Mouse (Mus musculus) midbrain, postnatal 0 days (tissue): Measurements from ENCODE around the gene Plin4. TPM values are rescaled to one million over a fixed set of nuclear protein-coding genes. Genes with fewer than 3 reads are reported as not detected.
A peak's percentile ranks its signal among the peaks of the same experiment; 100 is the strongest.

Source experiments
- ATAC-seq: fragments of 200-750 bp; cut with Nextera tagmentation; 2 replicates; pipeline ENCODE4 v1.8.0; 2017; ENCODE audit warnings: moderate number of reproducible peaks, mild to moderate bottlenecking, moderate TSS enrichment, moderate library complexity; ENCODE audit not compliant: low FRiP score
- DNase-seq: peaks from one replicate; pipeline ENCODE4 v3.0.0-alpha.2; 2015; ENCODE audit warnings: low spot score
- H3K27ac ChIP-seq: fragments of 300-500 bp; sonication (generic); 2 replicates; pipeline ENCODE4 v1.5.1; 2014; ENCODE audit warnings: low read depth, mild to moderate bottlenecking, low read length, mixed read lengths
- H3K27me3 ChIP-seq: fragments of 300-500 bp; sonication (generic); 2 replicates; pipeline ENCODE4 v1.6.1; 2014; ENCODE audit warnings: low read length, control low read depth, mixed read lengths; ENCODE audit not compliant: insufficient read depth
- H3K36me3 ChIP-seq: fragments of 300-500 bp; sonication (generic); 2 replicates; pipeline ENCODE4 v1.6.1; 2014; ENCODE audit warnings: low read length, control low read depth, mixed read lengths; ENCODE audit not compliant: insufficient read depth
- H3K4me1 ChIP-seq: fragments of 300-500 bp; sonication (generic); 2 replicates; pipeline ENCODE4 v1.6.1; 2014; ENCODE audit warnings: mild to moderate bottlenecking, control low read depth, antibody characterized with exemption, low read length, mixed read lengths; ENCODE audit not compliant: insufficient read depth
- H3K4me2 ChIP-seq: fragments of 300-500 bp; sonication (generic); 2 replicates; pipeline ENCODE4 v1.6.1; 2014; ENCODE audit warnings: low read depth, mild to moderate bottlenecking, low read length, mixed read lengths; ENCODE audit not compliant: poor library complexity, severe bottlenecking
- H3K4me3 ChIP-seq: fragments of 300-500 bp; sonication (generic); 2 replicates; pipeline ENCODE4 v1.5.1; 2014; ENCODE audit warnings: low read depth, mild to moderate bottlenecking, low read length, moderate library complexity
- H3K9ac ChIP-seq: fragments of 300-500 bp; sonication (generic); replicated peaks from 2 replicates; pipeline ENCODE4 v1.6.1; 2014; ENCODE audit warnings: mild to moderate bottlenecking, low read length, moderate library complexity, mixed read lengths; ENCODE audit not compliant: poor library complexity, severe bottlenecking
- H3K9me3 ChIP-seq: fragments of 300-500 bp; sonication (generic); 2 replicates; pipeline ENCODE4 v1.6.1; 2016; ENCODE audit warnings: low read length, control low read depth
- CTCF ChIP-seq: IDR thresholded peaks from 2 replicates; pipeline ENCODE4 v1.5.1; 2016; ENCODE audit warnings: antibody characterized with exemption, mild to moderate bottlenecking
- WGBS: fragments of 180-500 bp; shearing (Covaris S2); extraction: QIAGEN DNeasy Blood & Tissue Kit; methylation state at CpG from one replicate; pipeline ENCODE4 v1.1.7; 2014; 5-methylcytosine and 5-hydroxymethylcytosine counted together
- polyA plus RNA-seq: library from polyadenylated mRNA; unstranded; fragments of >200 nt; fragmentation: Nextera tagmentation; extraction: Ambion mirVana; gene quantifications from 2 replicates; pipeline ENCODE4 v1.2.1, GENCODE M21; 2015
- total RNA-seq: library from RNA; depleted of rRNA; stranded (reverse); fragments of >200 nt; gene quantifications from 2 replicates; pipeline ENCODE4 v1.2.3, GENCODE M21; 2014

Plin4 gene
- total and polyA plus RNA-seq, 2 experiments from 2014 or later = 0.04 to 0.55 TPM

GRCm38 (mm10) chr17:56147420-56147819, 37.8 kb upstream of the Plin4 start:
- no peak overlapping the region for H3K4me3 ChIP-seq
- 0 out of 2 replicates have a peak, but pooled peaks cover 7% of the 10 kb centered on the region for H3K27me3 ChIP-seq
- H3K9me3 ChIP-seq = no peaks in the 10 kb centered on the region
- no peak overlapping the region for H3K27ac ChIP-seq
- no peak for DNase-seq
- no peak overlapping the region for H3K9ac ChIP-seq
- no peaks in the 10 kb centered on the region for H3K36me3 ChIP-seq
- H3K4me2 ChIP-seq = no peak overlapping the region
- H3K4me1 ChIP-seq = peaks cover 12% of the 10 kb centered on the region; the same call in 1 of the 2 replicates
- ATAC-seq = no peak
- no peak for TF ChIP-seq CTCF
- 60% methylated on average over 12 of the region's 12 CpGs for WGBS

GRCm38 (mm10) chr17:56146131-56146530, 36.5 kb upstream of the Plin4 start:
- no peak for DNase-seq
- TF ChIP-seq CTCF = no peak
- peaks cover 19% of the 10 kb centered on the region; the same call in 1 of the 2 replicates for H3K4me1 ChIP-seq
- WGBS = 22% methylated on average over 9 of the region's 9 CpGs
- no peak overlapping the region for H3K27ac ChIP-seq
- H3K27me3 ChIP-seq = 0 out of 2 replicates have a peak, but pooled peaks cover 7% of the 10 kb centered on the region
- H3K9ac ChIP-seq = no peak overlapping the region
- no peak overlapping the region for H3K4me2 ChIP-seq
- H3K4me3 ChIP-seq = no peak overlapping the region
- no peaks in the 10 kb centered on the region for H3K9me3 ChIP-seq
- ATAC-seq = no peak
- no peaks in the 10 kb centered on the region for H3K36me3 ChIP-seq

- WGBS = 77% methylated on average over 9 of the region's 9 CpGs
These were observed 34.9 kb upstream of the Plin4 start for GRCm38 (mm10) chr17:56144546-56144945.

GRCm38 (mm10) chr17:56141702-56142605, 32.4 kb upstream of the Plin4 start:
- Histone ChIP-seq H3K9me3 (no peaks in the 10 kb centered on the region), H3K4me1 (peaks cover 16% of the 10 kb centered on the region), H3K9ac (peak overlapping the region; percentile 50), H3K4me3 (peak overlapping the region; percentile 45), H3K4me2 (peak overlapping the region; percentile 89), H3K27me3 (no peaks in the 10 kb centered on the region), H3K27ac (no peak overlapping the region), H3K36me3 (no peaks in the 10 kb centered on the region)
- DNase-seq (peak; percentile 76), ATAC-seq (peak; percentile 47)
- no peak for TF ChIP-seq CTCF
- WGBS = under 1% methylated on average over 39 of the region's 47 CpGs

More at GRCm38 (mm10) chr17:56144546-56144945, 34.9 kb upstream of the Plin4 start:
- DNase-seq (no peak), ATAC-seq (no peak)
- Histone ChIP-seq H3K4me1 (peaks cover 17% of the 10 kb centered on the region; the same call in 1 of the 2 replicates), H3K36me3 (no peaks in the 10 kb centered on the region), H3K27ac (no peak overlapping the region), H3K4me3 (no peak overlapping the region), H3K27me3 (0 out of 2 replicates have a peak, but pooled peaks cover under 1% of the 10 kb centered on the region), H3K4me2 (no peak overlapping the region), H3K9me3 (no peaks in the 10 kb centered on the region), H3K9ac (no peak overlapping the region)
- TF ChIP-seq CTCF = no peak

- Histone ChIP-seq H3K9me3 (no peaks in the 10 kb centered on the region), H3K4me1 (peaks cover 17% of the 10 kb centered on the region), H3K4me2 (peak within 1 kb of the TSS; percentile 81), H3K27ac (peak within 1 kb of the TSS; percentile 69), H3K27me3 (no peaks in the 10 kb centered on the region), H3K9ac (peak within 1 kb of the TSS; percentile 91), H3K36me3 (0 out of 2 replicates have a peak, but pooled peaks cover 3% of the 10 kb centered on the region), H3K4me3 (peak within 1 kb of the TSS; percentile 81)
- TF ChIP-seq CTCF = peak; percentile 32; the same call in 1 of the 2 replicates
- 2% methylated on average over 50 of the region's 79 CpGs for WGBS
- DNase-seq (peak; percentile 71), ATAC-seq (peak; percentile 53)
These were observed 30.4 kb upstream of the Plin4 start, which contains the start of gene Sema6b for GRCm38 (mm10) chr17:56139858-56140595. TSS of gene Sema6b (minus strand) at chr17:56140343.
